Mouse (Mus musculus) embryo, embryonic 10 days (tissue): Measurements from ENCODE around the gene Pter.

Experiments used
- DNase-seq: peaks from one replicate; pipeline ENCODE4 v3.0.0-alpha.2; 2015; ENCODE audit warnings: low spot score

Gene Pter

GRCm38 (mm10) chr2:12923804-12924591 lies at the start of gene Pter:
Gene Pter, plus strand, starts transcription at chr2:12924041.
- DNase-seq, result peak; percentile 96

DNA sequence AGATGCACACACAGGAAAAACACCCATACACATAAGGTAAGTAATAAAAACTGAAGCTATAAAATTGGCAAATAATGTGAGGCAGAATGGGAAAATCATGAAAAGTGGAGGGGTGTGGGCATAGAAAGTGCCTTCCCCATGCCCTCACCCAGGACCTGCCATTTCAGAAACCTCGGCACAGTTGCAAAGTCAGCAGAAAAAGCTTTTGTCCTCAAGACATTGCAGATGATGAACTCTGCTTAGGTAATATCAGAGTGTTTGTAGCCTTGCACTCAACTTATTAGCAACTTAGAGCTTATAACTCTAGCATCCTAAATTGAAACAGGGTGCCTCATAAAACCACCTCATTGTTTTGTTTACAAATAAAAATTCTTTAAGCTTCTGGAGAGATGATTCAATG lies 49.6 kb upstream of the Pter start:
- no peak for DNase-seq

DNA sequence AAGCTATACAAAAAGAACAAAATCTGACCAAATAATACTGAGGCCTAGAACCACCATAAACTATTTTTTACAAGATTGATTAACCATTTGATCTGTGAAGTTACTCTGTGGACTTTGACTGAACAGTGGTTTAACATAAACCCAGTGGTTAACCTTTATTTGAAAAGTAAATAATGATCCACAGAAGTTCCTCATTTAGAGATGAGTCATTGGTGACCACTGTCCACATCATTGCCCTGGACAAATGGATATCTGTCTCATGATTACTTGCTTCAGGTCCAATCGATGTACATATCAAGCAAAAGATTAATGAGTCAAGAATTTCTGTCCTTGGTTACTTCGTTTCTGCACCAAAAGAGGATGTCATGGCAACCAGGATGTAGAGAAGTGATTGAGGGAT lies 44.3 kb upstream of the Pter start:
- no peak for DNase-seq

DNA sequence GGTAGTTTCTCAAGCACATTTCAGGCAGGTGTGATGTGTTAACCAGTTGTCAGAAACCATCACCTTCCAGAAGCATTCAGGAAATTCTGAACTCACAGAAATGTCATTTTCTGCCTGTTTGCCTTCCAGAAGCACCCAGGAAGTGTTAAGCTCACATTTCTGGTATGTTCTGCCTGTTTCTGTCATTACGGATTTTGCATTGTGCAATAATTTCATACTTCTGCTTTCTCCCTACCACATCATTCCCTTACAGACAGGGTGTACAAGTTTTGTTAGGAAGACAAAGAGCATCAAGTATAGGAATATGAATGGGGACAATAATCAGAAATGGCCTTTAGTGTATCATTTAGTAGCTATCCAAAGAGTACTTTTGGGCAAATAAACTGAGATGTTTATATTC lies 42.8 kb upstream of the Pter start:
- no peak for DNase-seq

DNA sequence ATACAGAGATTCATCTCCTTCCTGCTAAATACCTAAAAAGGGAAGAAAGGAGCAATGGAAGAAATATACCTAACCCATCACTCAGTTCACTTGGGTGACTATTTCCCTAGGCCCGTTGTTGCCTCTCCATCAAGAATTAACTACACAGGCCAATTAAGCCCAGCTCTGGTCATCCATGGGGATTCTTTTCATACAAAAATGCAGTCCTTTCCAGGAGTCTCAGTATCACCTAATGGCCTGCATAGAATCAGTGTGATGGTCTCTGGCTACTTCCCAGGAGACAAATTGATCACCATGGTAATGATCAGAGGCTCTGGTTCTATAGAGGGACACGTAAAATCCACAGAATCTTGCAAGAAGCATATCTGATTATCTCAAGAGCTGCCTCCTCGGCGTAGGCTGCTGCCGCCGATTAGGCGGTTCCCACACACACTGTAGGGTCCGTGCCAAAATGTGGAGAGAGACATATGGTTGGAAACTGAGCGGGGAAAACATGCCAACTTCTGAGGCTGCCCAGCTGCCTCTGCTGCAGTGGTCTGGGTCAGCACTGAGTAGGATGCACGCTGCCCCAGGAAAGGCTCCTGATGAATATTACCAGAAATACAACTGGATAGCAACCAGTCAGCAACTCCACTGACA lies 40.4 kb upstream of the Pter start:
- no peak for DNase-seq

- no peak for DNase-seq
These were observed 36.8 kb upstream of the Pter start for GRCm38 (mm10) chr2:12887015-12887414.

GRCm38 (mm10) chr2:12905786-12906185 lies 18.1 kb upstream of the Pter start:
- no peak for DNase-seq

DNA sequence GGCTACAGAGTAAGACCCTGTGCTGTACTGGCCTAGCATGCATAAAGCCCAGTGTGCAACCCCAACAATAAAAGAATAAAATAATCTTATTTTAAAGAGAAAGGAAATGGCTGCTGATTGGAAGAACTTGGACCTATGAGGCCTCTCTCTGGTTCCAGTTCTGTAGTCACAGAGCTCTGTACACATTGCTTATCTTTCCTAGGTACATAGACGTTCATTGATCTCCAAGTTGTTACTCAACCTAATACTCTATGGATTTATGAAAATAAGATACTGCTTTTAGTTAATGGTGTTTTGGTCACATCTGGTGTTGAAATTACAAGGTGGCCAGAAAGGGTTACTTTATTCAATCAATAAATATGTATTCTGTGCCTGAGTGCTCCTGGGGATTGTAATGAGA lies 1.8 kb downstream of the Pter start:
- no peak for DNase-seq

GRCm38 (mm10) chr2:12930338-12930737 lies 6.5 kb downstream of the Pter start:
- no peak for DNase-seq

DNA sequence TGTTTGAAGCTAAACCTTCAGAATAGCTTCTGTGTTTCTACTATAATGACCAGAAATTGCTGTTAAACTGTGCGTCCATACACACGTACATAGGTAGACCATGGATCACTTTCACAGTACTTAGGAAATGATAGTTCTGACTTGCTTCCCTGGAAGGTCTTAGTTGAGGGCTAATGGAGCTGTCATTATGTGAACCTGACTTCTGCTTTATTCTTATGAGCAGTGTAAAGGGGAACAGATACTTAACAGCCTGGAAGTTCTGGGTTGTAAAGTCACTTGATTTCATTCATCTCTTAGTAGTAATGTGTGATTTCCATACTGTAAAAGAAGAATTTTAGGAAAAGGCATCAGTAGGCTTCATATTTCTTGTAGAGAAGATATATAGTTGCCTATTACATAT lies 10.1 kb downstream of the Pter start:
- DNase-seq, result no peak

GRCm38 (mm10) chr2:12935286-12935685 lies 11.4 kb downstream of the Pter start:
- DNase-seq, result no peak

- no peak for DNase-seq
These were observed 13.8 kb downstream of the Pter start for GRCm38 (mm10) chr2:12937461-12938217.

DNA sequence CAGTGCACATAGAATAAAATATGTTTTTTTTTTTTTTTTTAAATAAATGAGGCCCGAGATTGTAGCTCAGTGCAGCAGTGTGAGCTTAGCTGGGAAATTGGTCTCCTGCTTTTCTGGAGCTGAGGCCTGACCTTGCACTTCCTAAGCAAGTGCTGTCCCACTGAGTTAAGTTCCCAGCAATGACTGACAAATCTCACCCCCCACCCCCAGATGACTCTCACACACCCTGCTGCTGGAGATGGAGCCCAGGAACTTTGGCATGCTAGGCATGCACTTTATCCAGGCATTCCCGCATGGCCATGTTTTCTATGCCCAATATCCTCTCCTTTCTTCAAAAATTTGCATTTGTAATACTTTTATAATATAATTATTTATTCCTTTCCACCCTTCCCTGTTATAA lies 14.8 kb downstream of the Pter start:
- no peak for DNase-seq

DNA sequence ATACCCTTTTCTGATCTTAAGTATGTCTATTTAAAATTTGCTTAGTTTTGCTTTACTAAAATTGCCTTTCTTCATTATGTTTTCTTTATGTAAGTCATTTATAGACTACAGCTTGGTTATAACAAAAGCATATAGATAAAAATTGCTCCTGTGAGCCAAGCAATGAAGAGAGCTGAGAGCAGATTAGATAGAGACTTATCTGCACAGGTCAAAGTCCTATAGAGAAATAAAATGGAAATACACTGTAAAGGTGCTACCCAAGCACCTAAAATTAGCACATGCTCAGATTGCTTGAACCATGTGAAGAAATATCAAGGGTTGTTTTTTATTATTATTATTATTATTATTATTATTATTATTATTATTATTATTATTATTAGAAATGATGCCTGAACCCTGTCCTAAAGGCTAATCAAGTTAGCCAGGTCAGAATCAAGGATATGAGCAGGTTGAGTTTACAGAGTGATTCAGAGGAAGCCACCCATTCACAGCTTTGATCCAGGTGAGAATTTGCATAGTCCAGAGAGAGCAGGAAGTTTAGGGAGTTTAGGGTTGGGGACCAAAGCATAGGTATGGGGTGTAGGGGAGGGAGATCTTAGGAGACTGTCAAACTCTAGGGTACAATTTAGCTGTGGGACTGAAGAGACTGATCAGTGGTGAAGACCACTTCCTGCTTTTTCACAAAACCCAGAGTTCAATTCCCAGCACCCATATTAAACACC lies 33.0 kb downstream of the Pter start:
- no peak for DNase-seq

DNA sequence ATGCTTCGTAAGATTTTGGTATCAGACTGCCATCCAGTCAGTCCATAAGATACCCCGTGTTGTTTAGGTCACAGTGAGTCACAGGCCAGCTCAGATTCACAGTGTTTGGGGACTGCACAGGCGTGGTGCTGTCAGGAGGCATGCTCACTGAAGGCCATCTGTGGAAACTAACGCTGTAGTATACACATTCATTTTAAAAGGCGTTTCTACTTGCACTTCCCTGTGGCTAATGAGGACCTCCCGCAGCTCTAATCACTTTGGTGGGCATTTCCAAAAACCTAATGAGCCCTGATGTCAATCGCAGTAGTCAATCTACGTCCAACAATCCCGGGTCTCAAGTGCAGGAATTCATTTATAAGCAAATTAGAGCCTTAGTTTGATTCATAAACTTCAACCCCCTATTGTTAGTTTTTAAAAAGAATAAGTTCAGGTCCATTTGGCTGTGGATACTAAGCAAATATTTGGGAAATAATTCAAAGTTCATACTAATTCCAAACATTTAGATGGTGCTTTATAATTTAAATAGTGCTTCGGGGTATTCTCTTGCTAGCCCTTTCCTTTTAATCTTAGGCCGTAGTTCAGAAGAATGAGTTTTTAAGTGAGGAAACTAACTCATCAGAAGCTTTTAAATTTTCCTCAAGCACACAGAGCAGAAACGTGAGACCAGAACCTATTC lies 46.3 kb downstream of the Pter start:
- DNase-seq, result peak; percentile 19

GRCm38 (mm10) chr2:12973752-12974151 lies 49.9 kb downstream of the Pter start:
- DNase-seq, result no peak

GRCm38 (mm10) chr2:12977367-12977766 lies 53.5 kb downstream of the Pter start:
- DNase-seq, result no peak

DNA sequence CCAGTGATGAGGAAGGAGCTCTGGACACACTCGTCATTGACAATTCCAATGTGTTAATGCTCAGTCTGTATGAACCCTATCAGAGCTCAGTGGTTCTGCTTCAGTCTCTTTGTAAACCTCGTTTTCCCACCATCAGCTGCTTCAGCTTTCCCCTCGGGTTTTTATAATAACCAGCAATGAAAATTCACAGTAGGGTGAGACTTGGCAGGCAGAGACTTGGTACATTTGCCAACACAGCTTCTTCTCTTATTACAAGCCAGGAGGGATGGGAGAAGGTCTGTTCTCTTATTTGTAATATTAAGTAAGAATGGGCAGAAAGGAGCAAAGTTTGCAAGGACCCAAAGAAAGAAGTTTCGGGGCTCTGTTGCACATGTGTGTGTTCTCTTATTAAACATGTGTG lies 54.9 kb downstream of the Pter start:
- no peak for DNase-seq

DNA sequence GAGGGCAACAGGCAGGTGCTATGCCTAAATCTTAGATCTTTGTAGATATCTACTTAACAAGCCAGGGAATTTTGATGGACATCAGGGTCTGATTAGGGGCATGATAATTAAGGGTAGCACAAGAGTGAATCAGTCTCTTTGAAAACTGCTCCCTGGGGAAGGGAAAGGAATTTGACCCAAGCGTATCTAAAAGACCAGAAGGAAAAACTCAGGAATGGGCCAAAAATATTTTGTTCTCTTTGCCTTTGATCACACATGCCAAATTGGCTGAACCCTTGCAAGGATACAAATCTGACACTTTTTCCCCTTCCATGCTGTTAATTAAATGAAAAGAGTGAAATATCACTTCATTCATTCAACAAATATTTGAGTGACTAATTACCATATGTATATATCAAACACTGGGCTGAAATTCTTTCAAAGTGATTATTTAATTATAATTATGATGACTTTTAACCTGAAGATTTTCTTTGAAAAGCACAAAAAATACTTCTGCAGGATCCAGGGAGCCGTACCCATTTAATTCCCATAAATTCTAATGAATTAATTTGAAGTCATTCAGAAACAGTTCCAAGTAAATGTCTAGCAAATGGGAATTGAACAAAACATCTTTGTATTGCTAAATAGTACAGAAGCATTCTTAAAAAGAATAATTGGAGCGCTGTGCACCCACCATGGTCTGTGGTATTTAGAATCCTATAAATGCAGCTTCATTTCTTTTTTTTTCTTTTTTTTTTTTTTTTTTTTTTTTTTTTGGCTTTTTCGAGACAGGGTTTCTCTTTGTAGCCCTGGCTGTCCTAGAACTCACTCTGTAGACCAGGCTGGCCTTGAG lies 61.3 kb downstream of the Pter start:
- DNase-seq, result peak; percentile 56

GRCm38 (mm10) chr2:13000026-13000425 lies 76.2 kb downstream of the Pter start:
- no peak for DNase-seq

DNA sequence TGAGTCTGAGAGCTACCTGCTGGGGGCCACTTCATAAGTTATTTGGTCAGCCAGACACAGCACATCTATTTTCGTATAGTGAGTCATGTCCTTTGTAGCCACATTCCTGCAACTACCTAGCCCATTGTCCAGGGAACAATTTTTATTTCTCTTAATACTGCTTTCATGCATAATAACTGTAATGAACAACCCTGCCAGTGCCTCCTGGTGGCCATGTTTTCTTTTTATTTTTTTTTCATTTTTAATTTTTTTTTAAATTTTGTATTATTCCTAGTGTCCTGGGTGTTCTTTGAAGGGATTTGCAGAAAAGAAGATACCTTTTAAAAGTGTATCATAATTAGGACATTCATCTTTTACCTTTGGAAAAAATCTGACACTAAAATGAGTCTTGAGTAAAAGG lies 84.6 kb downstream of the Pter start:
- DNase-seq, result no peak
